Mouse (Mus musculus) kidney, postnatal 4 days (tissue): ENCODE measurements around the gene Rps17.

Experiments
- DNase-seq, 2 experiments: peaks; one replicate each; pipeline ENCODE4 v3.0.0; 2021; ENCODE audit warnings: mixed read lengths in 2 of 2

Rps17 gene

GRCm38 (mm10) chr7:81344544-81345446 lies at the start of gene Rps17:
Gene Rps17 (minus strand): TSS chr7:81345254.
- peak; percentile 98 for DNase-seq

GRCm38 (mm10) chr7:81379363-81379762 lies 34.3 kb upstream of the Rps17 start:
- DNase-seq: no peak

GRCm38 (mm10) chr7:81372337-81372920 lies 27.4 kb upstream of the Rps17 start:
- DNase-seq: peak; percentile 49 to 54

- DNase-seq: no peak
Observed at GRCm38 (mm10) chr7:81371811-81372210, 26.8 kb upstream of the Rps17 start.

- DNase-seq: no peak
Observed at GRCm38 (mm10) chr7:81369724-81370123, 24.7 kb upstream of the Rps17 start.

- no peak for DNase-seq
Observed at GRCm38 (mm10) chr7:81367946-81368345, 22.9 kb upstream of the Rps17 start.

GRCm38 (mm10) chr7:81356975-81357374 lies 11.9 kb upstream of the Rps17 start:
- no peak for DNase-seq

- no peak for DNase-seq
Observed at GRCm38 (mm10) chr7:81356360-81356759, 11.3 kb upstream of the Rps17 start.

- no peak for DNase-seq
Observed at GRCm38 (mm10) chr7:81355746-81356145, 10.7 kb upstream of the Rps17 start.

- DNase-seq: no peak
Observed at GRCm38 (mm10) chr7:81351826-81352225, 6.8 kb upstream of the Rps17 start.

- DNase-seq: no peak
Observed at GRCm38 (mm10) chr7:81348206-81348605, 3.2 kb upstream of the Rps17 start.

- DNase-seq: no peak
Observed at GRCm38 (mm10) chr7:81345447-81346170, 555 bp upstream of the Rps17 start.

- DNase-seq: no peak
Observed at GRCm38 (mm10) chr7:81343831-81344230, 1.2 kb downstream of the Rps17 start.

GRCm38 (mm10) chr7:81343316-81343715 lies 1.7 kb downstream of the Rps17 start:
- peak; percentile 35 to 51 for DNase-seq

GRCm38 (mm10) chr7:81342356-81343094 lies 2.5 kb downstream of the Rps17 start:
- DNase-seq: no peak

GRCm38 (mm10) chr7:81341563-81341962 lies 3.5 kb downstream of the Rps17 start:
- peak in 1 of 2 experiments; percentile 16 for DNase-seq

GRCm38 (mm10) chr7:81339783-81340182 lies 5.3 kb downstream of the Rps17 start:
- peak; percentile 81 to 83 for DNase-seq

- no peak for DNase-seq
Observed at GRCm38 (mm10) chr7:81338522-81338873, 6.6 kb downstream of the Rps17 start.

- DNase-seq: no peak
Observed at GRCm38 (mm10) chr7:81337785-81338521, 7.1 kb downstream of the Rps17 start.

GRCm38 (mm10) chr7:81336432-81336786 lies 8.6 kb downstream of the Rps17 start:
- peak; percentile 81 to 85 for DNase-seq

GRCm38 (mm10) chr7:81335705-81336431 lies 9.2 kb downstream of the Rps17 start:
- peak; percentile 42 to 63 for DNase-seq
